Mouse (Mus musculus) heart, embryonic 13.5 days (tissue): ENCODE data around the gene Pdgfb. TPM values are rescaled to one million over a fixed set of nuclear protein-coding genes. Genes with fewer than 3 reads are reported as not detected.

ENCODE experiments used
- ATAC-seq: fragments of 200-750 bp; cut with Nextera tagmentation; 2 replicates; pipeline ENCODE4 v1.8.0; 2017; ENCODE audit warnings: moderate TSS enrichment; ENCODE audit not compliant: insufficient number of reproducible peaks, low FRiP score, low TSS enrichment; ENCODE audit errors: extremely low read depth
- H3K27ac ChIP-seq: fragments of 300-500 bp; sonication (generic); replicated peaks from 2 replicates; pipeline ENCODE4 v1.5.1; 2015; ENCODE audit warnings: moderate library complexity, mild to moderate bottlenecking, inconsistent platforms
- H3K27me3 ChIP-seq: fragments of 300-500 bp; sonication (generic); replicated peaks from 2 replicates; pipeline ENCODE4 v1.6.1; 2015; ENCODE audit warnings: mild to moderate bottlenecking, inconsistent platforms
- H3K36me3 ChIP-seq: fragments of 300-500 bp; sonication (generic); 2 replicates; pipeline ENCODE4 v1.6.1; 2015; ENCODE audit warnings: mild to moderate bottlenecking, inconsistent platforms
- H3K4me1 ChIP-seq: fragments of 300-500 bp; sonication (generic); 2 replicates; pipeline ENCODE4 v1.6.1; 2015; ENCODE audit warnings: inconsistent platforms
- H3K4me2 ChIP-seq: fragments of 300-500 bp; sonication (generic); 2 replicates; pipeline ENCODE4 v1.6.1; 2015; ENCODE audit warnings: inconsistent platforms, mild to moderate bottlenecking, moderate library complexity
- H3K4me3 ChIP-seq: fragments of 300-500 bp; sonication (generic); 2 replicates; pipeline ENCODE4 v1.5.1; 2015; ENCODE audit warnings: moderate library complexity, mild to moderate bottlenecking, inconsistent platforms
- H3K9ac ChIP-seq: fragments of 300-500 bp; sonication (generic); 2 replicates; pipeline ENCODE4 v1.6.1; 2015; ENCODE audit warnings: inconsistent platforms, mild to moderate bottlenecking, moderate library complexity
- H3K9me3 ChIP-seq: fragments of 300-500 bp; sonication (generic); 2 replicates; pipeline ENCODE4 v1.6.1; 2016; ENCODE audit warnings: inconsistent platforms
- WGBS: fragments of 180-500 bp; shearing (Covaris S2); methylation state at CpG from one replicate; pipeline ENCODE4 v1.1.7; 2015; ENCODE audit warnings: mixed read lengths; 5-methylcytosine and 5-hydroxymethylcytosine counted together
- microRNA-seq: library from miRNA; unstranded; fragments of <30 nt; microRNA quantifications from one replicate; pipeline ENCODE4, GENCODE M21; 2016
- polyA plus RNA-seq: library from polyadenylated mRNA; unstranded; fragments of >200 nt; fragmentation: Nextera tagmentation; extraction: Ambion mirVana; gene quantifications from 2 replicates; pipeline ENCODE4 v1.2.1, GENCODE M21; 2015

Pdgfb gene
- polyA plus RNA-seq, 1 experiment from 2014 or later = 2.6 TPM

- 0 out of 2 replicates have a peak, but pooled peaks cover 2% of the 10 kb centered on the region for H3K27me3 ChIP-seq
- peaks cover 45% of the 10 kb centered on the region for H3K4me1 ChIP-seq
- WGBS = 53% methylated on average over 7 of the region's 7 CpGs
- no peak overlapping the region for H3K4me2 ChIP-seq
- no peak for ATAC-seq
- no peaks in the 10 kb centered on the region for H3K9me3 ChIP-seq
- no peaks in the 10 kb centered on the region for H3K36me3 ChIP-seq
- no peak overlapping the region for H3K9ac ChIP-seq
- no peak overlapping the region for H3K27ac ChIP-seq
- H3K4me3 ChIP-seq = no peak overlapping the region
Measured at GRCm38 (mm10) chr15:79953470-79953869, 61.3 kb downstream of the Pdgfb start.

GRCm38 (mm10) chr15:79952504-79953231 is 62.1 kb downstream of the Pdgfb start:
- 38% methylated on average over 11 of the region's 11 CpGs for WGBS
- Histone ChIP-seq H3K9ac (no peak overlapping the region), H3K4me3 (no peak overlapping the region), H3K27ac (peak overlapping the region; percentile 66), H3K4me1 (peaks cover 45% of the 10 kb centered on the region), H3K36me3 (no peaks in the 10 kb centered on the region), H3K27me3 (no peaks in the 10 kb centered on the region), H3K9me3 (no peaks in the 10 kb centered on the region), H3K4me2 (no peak overlapping the region)
- ATAC-seq = no peak

- Histone ChIP-seq H3K27me3 (no peaks in the 10 kb centered on the region), H3K9me3 (no peaks in the 10 kb centered on the region), H3K4me2 (peak overlapping the region; percentile 27), H3K4me1 (peaks cover 45% of the 10 kb centered on the region), H3K4me3 (no peak overlapping the region), H3K9ac (peak overlapping the region; percentile 33; the same call in 1 of the 2 replicates), H3K36me3 (no peaks in the 10 kb centered on the region), H3K27ac (peak overlapping the region; percentile 66)
- 24% methylated on average over 14 of the region's 14 CpGs for whole genome bisulfite sequencing
- no peak; the same call in 1 of the 2 replicates for ATAC-seq
Measured at GRCm38 (mm10) chr15:79951730-79952503, 62.9 kb downstream of the Pdgfb start.

GRCm38 (mm10) chr15:79951226-79951625 is 63.6 kb downstream of the Pdgfb start:
- Histone ChIP-seq H3K27me3 (no peaks in the 10 kb centered on the region), H3K4me2 (peak overlapping the region; percentile 72; the same call in 1 of the 2 replicates), H3K9me3 (no peaks in the 10 kb centered on the region), H3K9ac (peak overlapping the region; percentile 79; the same call in 1 of the 2 replicates), H3K4me3 (no peak overlapping the region), H3K27ac (peak overlapping the region; percentile 66), H3K4me1 (peaks cover 45% of the 10 kb centered on the region), H3K36me3 (no peaks in the 10 kb centered on the region)
- 59% methylated on average over 6 of the region's 6 CpGs for WGBS
- no peak for ATAC-seq

GRCm38 (mm10) chr15:79950250-79951025 is 64.3 kb downstream of the Pdgfb start:
- 0 out of 2 replicates have a peak, but pooled peaks have one; percentile 27 for ATAC-seq
- Histone ChIP-seq H3K4me1 (peaks cover 45% of the 10 kb centered on the region), H3K27ac (peak overlapping the region; percentile 66), H3K9ac (peak overlapping the region; percentile 79), H3K4me2 (peak overlapping the region; percentile 72), H3K36me3 (no peaks in the 10 kb centered on the region), H3K27me3 (no peaks in the 10 kb centered on the region), H3K4me3 (peak overlapping the region; percentile 47), H3K9me3 (no peaks in the 10 kb centered on the region)
- 3% methylated on average over 24 of the region's 24 CpGs for WGBS

- ATAC-seq = no peak
- Histone ChIP-seq H3K9me3 (no peaks in the 10 kb centered on the region), H3K4me1 (peaks cover 34% of the 10 kb centered on the region), H3K27ac (no peak overlapping the region), H3K4me2 (no peak overlapping the region), H3K36me3 (no peaks in the 10 kb centered on the region), H3K9ac (no peak overlapping the region), H3K4me3 (no peak overlapping the region), H3K27me3 (peaks cover 12% of the 10 kb centered on the region)
- 63% methylated on average over 6 of the region's 6 CpGs for WGBS
Measured at GRCm38 (mm10) chr15:79947681-79948080, 67.1 kb downstream of the Pdgfb start.

- Histone ChIP-seq H3K4me3 (no peak overlapping the region), H3K4me1 (peaks cover 25% of the 10 kb centered on the region), H3K4me2 (no peak overlapping the region), H3K36me3 (no peaks in the 10 kb centered on the region), H3K27me3 (peaks cover 12% of the 10 kb centered on the region), H3K9ac (no peak overlapping the region), H3K9me3 (no peaks in the 10 kb centered on the region), H3K27ac (no peak overlapping the region)
- 56% methylated on average over 9 of the region's 9 CpGs for WGBS
- ATAC-seq = no peak
Measured at GRCm38 (mm10) chr15:79946790-79947189, 68.0 kb downstream of the Pdgfb start.

- H3K4me2 ChIP-seq = no peak overlapping the region
- ATAC-seq = 0 out of 2 replicates have a peak, but pooled peaks have one; percentile 33
- WGBS = 8% methylated on average over 4 of the region's 4 CpGs
- H3K27ac ChIP-seq = no peak overlapping the region
- peaks cover 17% of the 10 kb centered on the region for H3K4me1 ChIP-seq
- H3K4me3 ChIP-seq = no peak overlapping the region
- H3K36me3 ChIP-seq = no peaks in the 10 kb centered on the region
- H3K27me3 ChIP-seq = peaks cover 12% of the 10 kb centered on the region
- H3K9ac ChIP-seq = no peak overlapping the region
- no peaks in the 10 kb centered on the region for H3K9me3 ChIP-seq
Measured at GRCm38 (mm10) chr15:79946022-79946421, 68.8 kb downstream of the Pdgfb start.

Small RNA genes lying within 50 kb of the gene (microRNA-seq; reads per million reads assigned to microRNA genes)
- 1.8 reads per million for gene Mir7213

Other genes starting within 250 kb of the Pdgfb start
- gene Dnal4, start 237.1 kb downstream of the Pdgfb start, polyA plus RNA-seq = 35.6 and 37.5 TPM in 2 replicates
- 1.6 and 1.7 TPM in 2 replicates for gene Nptxr, start 210.2 kb downstream of the Pdgfb start, polyA plus RNA-seq
- not detected in 2 replicates for gene Npcd, start 180.7 kb downstream of the Pdgfb start, polyA plus RNA-seq
- 48.6 and 49.5 TPM in 2 replicates for gene Cbx6, start 180.3 kb downstream of the Pdgfb start, polyA plus RNA-seq
- gene Apobec3, start 123.3 kb downstream of the Pdgfb start, polyA plus RNA-seq = 13.5 and 13.9 TPM in 2 replicates
- 1.5 TPM in 2 replicates for gene Cbx7, start 43.9 kb downstream of the Pdgfb start, polyA plus RNA-seq
- 27.3 and 30.7 TPM in 2 replicates for gene Syngr1, start 76.4 kb upstream of the Pdgfb start, polyA plus RNA-seq
- 603 and 677 TPM in 2 replicates for gene Rpl3, start 76.9 kb upstream of the Pdgfb start, polyA plus RNA-seq
- gene Tab1, start 118.2 kb upstream of the Pdgfb start, polyA plus RNA-seq = 29.4 and 31.1 TPM in 2 replicates
- 1.2 and 1.3 TPM in 2 replicates for gene Mgat3, start 158.7 kb upstream of the Pdgfb start, polyA plus RNA-seq
- gene Mief1, start 219.0 kb upstream of the Pdgfb start, polyA plus RNA-seq = 25.5 and 25.9 TPM in 2 replicates
- gene AC140267.1, start 220.9 kb upstream of the Pdgfb start, polyA plus RNA-seq = not detected in 2 replicates
- gene Atf4, start 240.2 kb upstream of the Pdgfb start, polyA plus RNA-seq = 74.9 and 83.4 TPM in 2 replicates
- 39.0 and 39.7 TPM in 2 replicates for gene Rps19bp1, start 249.3 kb upstream of the Pdgfb start, polyA plus RNA-seq